Mouse (Mus musculus) liver, embryonic 14.5 days (tissue): ENCODE data around the gene Chst12. TPM values are rescaled to one million over a fixed set of nuclear protein-coding genes. Genes with fewer than 3 reads are reported as not detected.

Experiments used
- ATAC-seq: fragments of 200-750 bp; cut with Nextera tagmentation; 2 replicates; pipeline ENCODE4 v1.8.0; 2017; ENCODE audit warnings: moderate number of reproducible peaks, mild to moderate bottlenecking, moderate library complexity; ENCODE audit not compliant: insufficient read depth
- DNase-seq, 3 experiments: peaks; one replicate each; pipeline ENCODE4 v3.0.0-alpha.2; 2012 to 2013; ENCODE audit warnings: low read depth in 3 of 3, low spot score in 3 of 3
- H3K27ac ChIP-seq: fragments of 300-500 bp; sonication (generic); 2 replicates; pipeline ENCODE4 v1.5.1; 2014; ENCODE audit warnings: moderate library complexity, mild to moderate bottlenecking, control low read depth, inconsistent platforms
- H3K27me3 ChIP-seq: fragments of 300-500 bp; sonication (generic); 2 replicates; pipeline ENCODE4 v1.6.1; 2014; ENCODE audit warnings: mild to moderate bottlenecking, low read length, moderate library complexity; ENCODE audit not compliant: control insufficient read depth, insufficient read depth
- H3K36me3 ChIP-seq: fragments of 300-500 bp; sonication (generic); replicated peaks from 2 replicates; pipeline ENCODE4 v1.6.1; 2014; ENCODE audit warnings: low read depth; ENCODE audit not compliant: control insufficient read depth, insufficient read depth
- H3K4me1 ChIP-seq, 2 experiments: fragments of 200-500 bp in 1 of 2; fragments of 300-500 bp in 1 of 2; sonication (generic) in 1 of 2; replicated peaks; 2 replicates each; pipeline ENCODE4 v1.6.1; 2012 to 2014; ENCODE audit warnings: antibody characterized with exemption in 1 of 2, inconsistent platforms in 1 of 2, low read length in 1 of 2; ENCODE audit not compliant: control insufficient read depth in 2 of 2, insufficient read depth in 2 of 2
- H3K4me2 ChIP-seq: fragments of 300-500 bp; sonication (generic); 2 replicates; pipeline ENCODE4 v1.6.1; 2014; ENCODE audit warnings: low read depth, mild to moderate bottlenecking, control low read depth, moderate library complexity
- H3K4me3 ChIP-seq, 2 experiments: fragments of 200-500 bp in 1 of 2; fragments of 300-500 bp in 1 of 2; sonication (generic) in 1 of 2; 2 replicates each; pipeline ENCODE4 v1.5.1; 2012 to 2014; ENCODE audit warnings: low read depth in 2 of 2, low read length in 2 of 2, mild to moderate bottlenecking in 2 of 2, control low read depth in 1 of 2, inconsistent platforms in 1 of 2, moderate library complexity in 1 of 2; ENCODE audit not compliant: insufficient read depth in 1 of 2
- H3K9ac ChIP-seq: fragments of 300-500 bp; sonication (generic); replicated peaks from 2 replicates; pipeline ENCODE4 v1.6.1; 2014; ENCODE audit warnings: mild to moderate bottlenecking, control low read depth, moderate library complexity
- H3K9me3 ChIP-seq: fragments of 300-500 bp; sonication (generic); 2 replicates; pipeline ENCODE4 v1.6.1; 2016; ENCODE audit warnings: low read length, mixed read lengths; ENCODE audit not compliant: control insufficient read depth
- CTCF ChIP-seq: IDR thresholded peaks from 2 replicates; pipeline ENCODE4 v1.5.1; 2016; ENCODE audit warnings: antibody characterized with exemption, low read depth, control low read depth
- EP300 ChIP-seq: IDR thresholded peaks from 2 replicates; pipeline ENCODE4 v1.6.1; 2016; ENCODE audit warnings: antibody characterized with exemption, low read depth
- WGBS: fragments of 180-500 bp; shearing (Covaris S2); extraction: QIAGEN DNeasy Blood & Tissue Kit; methylation state at CpG from one replicate; pipeline ENCODE4 v1.1.7; 2014; ENCODE audit not compliant: insufficient replicate concordance; 5-methylcytosine and 5-hydroxymethylcytosine counted together
- polyA plus RNA-seq, 2 experiments: library from polyadenylated mRNA; depleted of rRNA in 1 of 2; stranded (reverse) in 1 of 2; unstranded in 1 of 2; fragments of >200 nt; fragmentation: Nextera tagmentation in 1 of 2; extraction: Ambion mirVana in 1 of 2; gene quantifications; 2 replicates each; pipeline versions ENCODE4 v1.2.1 to v1.2.3; 2012 to 2014

The Chst12 gene
- polyA plus RNA-seq, 2 experiments, result 4.3 to 5.4 TPM

DNA sequence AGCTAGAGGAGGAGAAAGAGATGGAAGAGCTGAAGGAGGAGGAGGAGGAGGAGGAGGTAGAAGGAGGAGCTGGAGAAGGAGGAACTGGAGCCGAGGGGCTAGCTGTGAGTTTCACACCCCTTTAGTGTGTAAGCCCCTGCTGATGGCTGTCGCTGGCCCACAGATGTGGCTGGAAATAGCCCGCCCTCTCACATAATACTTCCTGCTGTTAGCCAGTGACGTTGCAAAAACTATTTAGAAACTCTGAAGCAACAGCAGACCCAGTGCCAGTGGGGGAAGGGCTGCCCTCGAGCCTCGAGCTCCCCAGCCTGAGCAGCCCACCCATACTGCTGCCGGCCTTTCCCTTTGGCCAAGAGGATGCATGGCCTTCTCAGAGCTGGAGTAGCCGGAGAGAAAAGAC, 3.3 kb downstream of the Chst12 start:
- H3K9me3 ChIP-seq, result no peaks in the 10 kb centered on the region
- H3K4me3 ChIP-seq, result no peak overlapping the region
- DNase-seq (no peak), ATAC-seq (no peak)
- 15% methylated on average over 8 of the region's 8 CpGs for WGBS
- peak overlapping the region; percentile 26 for H3K4me2 ChIP-seq
- H3K27ac ChIP-seq, result no peak overlapping the region
- peaks cover 8 to 43% of the 10 kb centered on the region in 2 experiments for H3K4me1 ChIP-seq
- no peaks in the 10 kb centered on the region for H3K36me3 ChIP-seq
- no peaks in the 10 kb centered on the region for H3K27me3 ChIP-seq
- TF ChIP-seq EP300 (no peak), CTCF (no peak)
- no peak overlapping the region for H3K9ac ChIP-seq

DNA sequence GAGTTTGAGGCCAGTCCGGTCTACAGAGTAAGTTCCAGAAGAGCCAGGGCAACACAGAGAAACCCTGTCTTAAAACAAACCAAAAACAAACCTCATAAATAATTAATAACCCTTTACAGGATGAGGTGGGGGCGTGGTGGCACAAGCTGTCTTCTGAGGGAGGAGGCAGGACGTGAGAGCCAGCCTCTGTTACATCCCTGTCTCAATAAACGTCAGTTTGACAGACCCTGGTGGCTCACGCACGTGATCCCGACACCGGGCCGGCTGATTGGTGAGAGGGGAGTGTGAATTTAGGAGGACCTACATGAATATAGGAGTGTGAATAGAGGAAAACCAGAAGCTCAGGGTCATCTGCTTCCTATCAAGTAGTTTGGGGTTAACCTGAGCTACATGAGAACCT, 3.9 kb downstream of the Chst12 start:
- Histone ChIP-seq H3K4me3 (no peak overlapping the region), H3K27ac (no peak overlapping the region), H3K4me1 (peaks cover 8 to 48% of the 10 kb centered on the region in 2 experiments), H3K9me3 (no peaks in the 10 kb centered on the region), H3K27me3 (no peaks in the 10 kb centered on the region), H3K9ac (no peak overlapping the region; the same call in 1 of the 2 replicates), H3K36me3 (no peaks in the 10 kb centered on the region), H3K4me2 (peak overlapping the region; percentile 26)
- 31% methylated on average over 9 of the region's 9 CpGs for WGBS
- ATAC-seq (no peak), DNase-seq (no peak)
- TF ChIP-seq CTCF (no peak), EP300 (no peak)

DNA sequence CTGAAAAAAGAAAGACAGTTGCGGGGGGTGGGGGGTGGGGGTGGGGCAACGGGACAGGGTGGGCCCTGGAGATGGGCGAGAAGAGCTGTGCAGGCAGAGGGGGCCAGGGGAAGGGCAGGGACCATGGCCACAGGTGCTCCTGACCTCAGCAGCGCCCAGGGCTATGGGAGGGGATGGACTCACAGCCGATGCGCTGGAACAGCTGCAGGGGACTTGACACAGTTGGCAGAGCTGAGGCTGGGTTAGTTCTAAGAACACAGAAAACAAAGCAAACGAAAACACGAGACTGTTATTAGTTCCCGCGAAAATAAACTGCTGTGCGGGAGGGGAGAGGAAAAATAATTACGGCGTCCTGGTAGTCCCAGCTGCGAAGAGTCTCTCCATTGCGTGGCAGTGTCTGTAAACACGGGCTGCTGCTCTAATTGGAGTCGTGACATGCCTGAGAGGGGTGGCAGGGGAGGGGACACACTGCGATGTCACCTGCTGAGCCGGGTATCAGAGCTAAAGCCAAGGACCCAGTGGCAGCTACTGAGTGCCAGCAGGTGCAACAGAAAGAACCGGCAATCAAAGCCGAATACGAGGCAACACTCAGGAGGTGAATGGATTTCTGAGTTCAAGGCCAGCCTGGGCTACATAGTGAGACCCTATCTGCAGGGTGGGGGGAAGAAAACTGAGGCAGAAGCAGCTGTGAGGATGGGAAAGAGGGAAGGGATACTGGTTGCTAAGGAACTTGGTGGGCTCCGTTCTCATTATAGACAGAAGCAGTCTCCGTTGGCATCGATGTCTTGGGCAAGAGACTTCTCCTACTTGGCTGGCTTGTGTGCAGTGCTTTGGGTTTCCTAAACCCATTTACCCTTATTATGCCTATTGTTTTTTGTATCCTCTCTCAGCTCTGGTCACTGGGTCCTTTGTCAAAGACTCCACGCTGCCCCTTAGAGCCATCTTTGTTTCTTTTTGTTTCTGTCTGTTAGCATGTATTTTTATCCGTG, 5.0 kb downstream of the Chst12 start:
- no peak for ATAC-seq
- no peak overlapping the region for H3K4me2 ChIP-seq

DNA sequence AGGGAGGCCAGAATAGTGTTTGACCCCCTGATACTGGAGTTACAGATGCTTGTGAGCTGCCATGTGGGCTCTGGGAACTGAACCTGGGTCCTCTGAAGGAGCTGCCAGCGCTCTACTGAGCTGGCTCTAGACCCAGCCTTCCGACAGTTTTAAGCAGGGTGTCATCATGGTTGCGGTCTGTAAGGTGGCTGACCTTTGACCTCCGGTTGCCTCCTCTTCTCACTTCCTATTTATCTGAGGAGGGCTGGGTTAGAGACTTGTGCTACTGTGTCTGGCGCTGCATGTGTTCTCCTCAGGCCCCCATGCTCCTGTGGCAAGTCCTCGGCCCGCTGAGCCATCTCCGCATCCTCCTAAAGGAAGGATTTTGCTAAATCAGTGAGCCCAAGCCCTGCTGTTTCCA, 8.6 kb downstream of the Chst12 start:
- Histone ChIP-seq H3K9ac (no peak overlapping the region), H3K36me3 (no peaks in the 10 kb centered on the region), H3K9me3 (no peaks in the 10 kb centered on the region), H3K4me3 (no peak overlapping the region), H3K4me1 (peaks cover 0 to 33% of the 10 kb centered on the region in 2 experiments), H3K27me3 (no peaks in the 10 kb centered on the region), H3K27ac (no peak overlapping the region), H3K4me2 (no peak overlapping the region)
- 65% methylated on average over 8 of the region's 8 CpGs for WGBS
- no peak for ATAC-seq
- no peak for DNase-seq
- TF ChIP-seq EP300, result no peak
- no peak for TF ChIP-seq CTCF

More for the DNA sequence above, 5.0 kb downstream of the Chst12 start:
- Histone ChIP-seq H3K36me3 (no peaks in the 10 kb centered on the region), H3K9me3 (no peaks in the 10 kb centered on the region), H3K27me3 (no peaks in the 10 kb centered on the region), H3K4me3 (no peak overlapping the region), H3K27ac (no peak overlapping the region), H3K4me1 (peaks cover 8 to 54% of the 10 kb centered on the region in 2 experiments), H3K9ac (no peak overlapping the region)
- TF ChIP-seq EP300 (no peak), CTCF (no peak)
- WGBS, result 69% methylated on average over 27 of the region's 27 CpGs
- DNase-seq, result no peak

DNA sequence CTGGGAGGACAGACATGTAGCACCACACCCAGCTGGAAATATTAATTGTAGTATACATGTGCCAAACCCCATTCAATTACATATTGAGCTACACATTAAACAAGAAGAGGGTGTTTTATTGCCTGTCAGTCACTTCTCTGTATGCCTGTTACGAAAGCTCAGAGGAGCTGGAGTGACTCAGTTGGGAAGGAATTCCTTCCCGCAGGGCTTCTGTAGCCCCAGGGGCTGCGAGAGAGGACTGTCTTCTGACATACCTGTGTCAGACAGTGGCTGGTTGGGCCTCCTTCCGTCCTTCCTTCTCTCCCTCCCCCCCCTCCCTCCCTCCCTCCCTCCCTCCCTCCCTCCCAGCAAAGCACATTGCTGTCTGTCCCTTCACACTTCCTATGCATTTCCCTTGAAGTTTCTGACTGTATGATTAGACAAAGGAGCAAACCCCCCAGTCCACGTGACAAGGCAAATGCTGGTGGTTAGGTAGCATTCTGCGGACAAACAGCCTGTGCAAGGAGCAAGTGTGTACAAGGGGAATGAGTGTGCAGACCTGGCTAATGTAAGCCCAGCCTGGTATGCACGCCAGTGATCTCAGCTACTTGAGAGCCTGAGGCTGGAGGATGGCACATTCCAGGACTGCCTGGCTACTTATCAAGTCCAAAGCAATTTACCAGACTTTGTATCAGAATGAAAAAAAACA, 9.6 kb downstream of the Chst12 start:
- TF ChIP-seq CTCF (no peak), EP300 (no peak)
- H3K27ac ChIP-seq, result no peak overlapping the region
- peaks cover 0 to 27% of the 10 kb centered on the region in 2 experiments; a peak in 3 of 4 replicates for H3K4me1 ChIP-seq
- no peaks in the 10 kb centered on the region for H3K36me3 ChIP-seq
- H3K9ac ChIP-seq, result no peak overlapping the region
- H3K4me3 ChIP-seq, result no peak overlapping the region
- no peak overlapping the region for H3K4me2 ChIP-seq
- ATAC-seq, result no peak
- no peaks in the 10 kb centered on the region for H3K9me3 ChIP-seq
- WGBS, result 26% methylated on average over 7 of the region's 7 CpGs
- H3K27me3 ChIP-seq, result no peaks in the 10 kb centered on the region
- DNase-seq, result no peak
